Mouse (Mus musculus): Measurements from ENCODE around the gene Slc27a4.

- TF ChIP-seq POLR2A (IDR thresholded peaks at IDR 0.05; ENCODE audit: insufficient read length, low read depth) (no peak), USF1 (IDR thresholded peaks at IDR 0.05; ENCODE audit: low read depth) (no peak), POLR2AphosphoS2 (IDR thresholded peaks at IDR 0.05; ENCODE audit: insufficient read length, low read depth) (no peak), MYOD1 (IDR thresholded peaks at IDR 0.05; ENCODE audit: control insufficient read depth in 1 of 3, insufficient read length in 2 of 3, low read depth in 2 of 3) (no peak), MYOG (IDR thresholded peaks at IDR 0.05; ENCODE audit: control insufficient read depth in 1 of 3, insufficient read depth in 1 of 3, insufficient read length in 2 of 3, low read depth in 2 of 3) (no peak), E2F4 (IDR thresholded peaks at IDR 0.05; ENCODE audit: insufficient read depth) (no peak), MAX (IDR thresholded peaks at IDR 0.05; ENCODE audit: low read depth) (no peak), TCF3 (IDR thresholded peaks at IDR 0.05; ENCODE audit: insufficient read length, low read depth) (no peak), CEBPB (IDR thresholded peaks at IDR 0.05; ENCODE audit: insufficient read depth, poor library complexity, severe bottlenecking) (no peak), SRF (IDR thresholded peaks at IDR 0.05; ENCODE audit: control insufficient read depth, insufficient read length, low read depth) (no peak)
Measured at GRCm38 (mm10) chr2:29819363-29819762, 16.9 kb downstream of the Slc27a4 start.

Measured in myocyte (in vitro differentiated cells).